Mouse (Mus musculus) liver, embryonic 13.5 days (tissue): ENCODE data around the gene Irf9. TPM values are rescaled to one million over a fixed set of nuclear protein-coding genes. Genes with fewer than 3 reads are reported as not detected.

Experiments
- ATAC-seq: fragments of 200-750 bp; cut with Nextera tagmentation; 2 replicates; pipeline ENCODE4 v1.8.0; 2017; ENCODE audit warnings: low read depth, mild to moderate bottlenecking, moderate number of reproducible peaks, moderate library complexity
- DNase-seq: peaks from one replicate; pipeline ENCODE4 v3.0.0; 2022
- H3K27ac ChIP-seq: fragments of 300-500 bp; sonication (generic); 2 replicates; pipeline ENCODE4 v1.5.1; 2015; ENCODE audit warnings: moderate library complexity, mild to moderate bottlenecking, inconsistent platforms
- H3K27me3 ChIP-seq: fragments of 300-500 bp; sonication (generic); 2 replicates; pipeline ENCODE4 v1.6.1; 2015; ENCODE audit warnings: mild to moderate bottlenecking, inconsistent platforms
- H3K36me3 ChIP-seq: fragments of 300-500 bp; sonication (generic); 2 replicates; pipeline ENCODE4 v1.6.1; 2015; ENCODE audit warnings: mild to moderate bottlenecking, inconsistent platforms
- H3K4me1 ChIP-seq: fragments of 300-500 bp; sonication (generic); replicated peaks from 2 replicates; pipeline ENCODE4 v1.6.1; 2015; ENCODE audit warnings: inconsistent platforms
- H3K4me2 ChIP-seq: fragments of 300-500 bp; sonication (generic); 2 replicates; pipeline ENCODE4 v1.6.1; 2015; ENCODE audit warnings: inconsistent platforms, mild to moderate bottlenecking, moderate library complexity
- H3K4me3 ChIP-seq: fragments of 300-500 bp; sonication (generic); replicated peaks from 2 replicates; pipeline ENCODE4 v1.5.1; 2015; ENCODE audit warnings: mild to moderate bottlenecking, inconsistent platforms
- H3K9ac ChIP-seq: fragments of 300-500 bp; sonication (generic); 2 replicates; pipeline ENCODE4 v1.6.1; 2015; ENCODE audit warnings: mild to moderate bottlenecking, inconsistent platforms
- H3K9me3 ChIP-seq: fragments of 300-500 bp; sonication (generic); replicated peaks from 2 replicates; pipeline ENCODE4 v1.6.1; 2016; ENCODE audit warnings: inconsistent platforms
- WGBS: fragments of 180-500 bp; shearing (Covaris S2); methylation state at CpG from one replicate; pipeline ENCODE4 v1.1.7; 2015; ENCODE audit not compliant: insufficient replicate concordance; 5-methylcytosine and 5-hydroxymethylcytosine counted together
- polyA plus RNA-seq: library from polyadenylated mRNA; unstranded; fragments of >200 nt; fragmentation: Nextera tagmentation; extraction: Ambion mirVana; gene quantifications from 2 replicates; pipeline ENCODE4 v1.2.1, GENCODE M21; 2015

Irf9 gene
- polyA plus RNA-seq, result 14.8 and 16.4 TPM in 2 replicates

DNA sequence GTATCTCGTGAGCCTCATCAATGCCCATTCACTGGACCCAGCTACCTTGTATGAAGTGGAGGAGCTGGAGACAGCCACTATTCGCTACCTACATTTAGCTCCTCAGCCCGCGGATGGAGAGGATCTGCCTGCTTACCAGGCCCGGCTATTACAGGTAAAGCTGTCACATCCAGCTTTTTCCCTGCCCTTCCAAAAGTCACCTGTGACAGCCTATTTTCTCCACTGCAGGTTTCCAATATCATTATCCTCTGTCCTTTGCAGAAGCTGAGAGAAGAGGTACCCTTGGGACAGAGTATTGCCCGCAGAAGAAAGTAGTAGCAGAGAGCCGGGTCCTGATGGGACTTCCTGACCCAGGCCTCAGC, at the start of gene Irf9:
Gene Irf9, plus strand, starts transcription at position 301 of the 362 bp plus-strand sequence.
- H3K27ac ChIP-seq, result peak within 1 kb of the TSS; percentile 92
- peak within 1 kb of the TSS; percentile 78 for H3K9ac ChIP-seq
- no peak for ATAC-seq
- H3K27me3 ChIP-seq, result no peaks in the 10 kb centered on the region
- H3K4me3 ChIP-seq, result peak within 1 kb of the TSS; percentile 64
- 78% methylated on average over 7 of the region's 7 CpGs for WGBS
- H3K4me1 ChIP-seq, result peaks cover 60% of the 10 kb centered on the region
- no peaks in the 10 kb centered on the region for H3K9me3 ChIP-seq
- no peak for DNase-seq
- peak within 1 kb of the TSS; percentile 85 for H3K4me2 ChIP-seq
- H3K36me3 ChIP-seq, result peaks cover 88% of the 10 kb centered on the region

- H3K27me3 ChIP-seq, result no peaks in the 10 kb centered on the region
- H3K9me3 ChIP-seq, result no peaks in the 10 kb centered on the region
- DNase-seq (no peak), ATAC-seq (no peak)
- no peak overlapping the region for H3K4me3 ChIP-seq
- H3K4me1 ChIP-seq, result peaks cover 50% of the 10 kb centered on the region
- H3K36me3 ChIP-seq, result peaks cover 9% of the 10 kb centered on the region
- H3K27ac ChIP-seq, result no peak overlapping the region
- no peak overlapping the region for H3K4me2 ChIP-seq
- no peak overlapping the region for H3K9ac ChIP-seq
These were observed 48.7 kb upstream of the Irf9 start for GRCm38 (mm10) chr14:55554635-55555034.

DNA sequence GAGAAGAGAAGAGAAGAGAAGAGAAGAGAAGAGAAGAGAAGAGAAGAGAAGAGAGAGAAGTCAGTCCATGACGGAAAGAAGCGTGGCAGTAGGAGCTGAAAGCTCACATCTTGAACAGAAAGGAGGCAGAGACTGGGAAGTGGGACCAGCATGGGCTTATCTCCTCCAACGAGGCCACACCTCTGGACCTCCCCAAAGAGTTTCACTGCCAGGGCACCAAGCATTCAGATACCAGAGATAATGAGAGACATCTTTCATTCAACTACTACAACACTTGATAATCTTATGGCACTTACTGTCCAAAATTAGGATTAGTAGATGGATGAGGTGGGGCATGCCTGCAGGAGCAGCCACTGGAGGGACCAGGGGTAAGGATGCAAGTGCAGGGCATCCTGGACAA, 47.6 kb upstream of the Irf9 start:
- Histone ChIP-seq H3K4me1 (peaks cover 50% of the 10 kb centered on the region), H3K36me3 (no peaks in the 10 kb centered on the region), H3K9me3 (no peaks in the 10 kb centered on the region), H3K9ac (no peak overlapping the region), H3K4me2 (no peak overlapping the region), H3K27me3 (no peaks in the 10 kb centered on the region), H3K27ac (no peak overlapping the region; the same call in 1 of the 2 replicates), H3K4me3 (no peak overlapping the region)
- DNase-seq, result no peak
- WGBS, result 56% methylated on average over 3 of the region's 3 CpGs
- no peak for ATAC-seq

- no peaks in the 10 kb centered on the region for H3K27me3 ChIP-seq
- peak; percentile 64 for DNase-seq
- peak overlapping the region; percentile 99 for H3K27ac ChIP-seq
- 0 out of 2 replicates have a peak, but pooled peaks cover 3% of the 10 kb centered on the region for H3K36me3 ChIP-seq
- H3K9ac ChIP-seq, result peak overlapping the region; percentile 38
- H3K9me3 ChIP-seq, result no peaks in the 10 kb centered on the region
- peaks cover 62% of the 10 kb centered on the region for H3K4me1 ChIP-seq
- ATAC-seq, result no peak
- H3K4me2 ChIP-seq, result no peak overlapping the region
- no peak overlapping the region for H3K4me3 ChIP-seq
- 16% methylated on average over 5 of the region's 5 CpGs for WGBS
These were observed 46.4 kb upstream of the Irf9 start for GRCm38 (mm10) chr14:55557003-55557402.

GRCm38 (mm10) chr14:55557587-55557986, 45.8 kb upstream of the Irf9 start:
- WGBS, result 86% methylated on average over 3 of the region's 3 CpGs
- ATAC-seq, result no peak
- peaks cover 67% of the 10 kb centered on the region for H3K4me1 ChIP-seq

GRCm38 (mm10) chr14:55558740-55559448, 44.5 kb upstream of the Irf9 start:
- H3K4me1 ChIP-seq, result peaks cover 69% of the 10 kb centered on the region
- H3K4me2 ChIP-seq, result peak overlapping the region; percentile 89
- H3K4me3 ChIP-seq, result peak overlapping the region; percentile 78
- 32% methylated on average over 6 of the region's 6 CpGs for WGBS
- no peaks in the 10 kb centered on the region for H3K9me3 ChIP-seq
- no peaks in the 10 kb centered on the region for H3K27me3 ChIP-seq
- peak overlapping the region; percentile 99 for H3K27ac ChIP-seq
- peak; percentile 34 for ATAC-seq
- peak; percentile 52 for DNase-seq
- peak overlapping the region; percentile 93 for H3K9ac ChIP-seq
- H3K36me3 ChIP-seq, result peaks cover 20% of the 10 kb centered on the region

More at GRCm38 (mm10) chr14:55557587-55557986, 45.8 kb upstream of the Irf9 start:
- Histone ChIP-seq H3K4me3 (no peak overlapping the region), H3K4me2 (no peak overlapping the region), H3K9ac (peak overlapping the region; percentile 38), H3K36me3 (peaks cover 7% of the 10 kb centered on the region; the same call in 1 of the 2 replicates), H3K9me3 (no peaks in the 10 kb centered on the region), H3K27me3 (no peaks in the 10 kb centered on the region), H3K27ac (peak overlapping the region; percentile 99)
- no peak for DNase-seq

- Histone ChIP-seq H3K36me3 (peaks cover 29% of the 10 kb centered on the region), H3K27me3 (no peaks in the 10 kb centered on the region), H3K4me1 (peaks cover 60% of the 10 kb centered on the region), H3K4me2 (peak within 1 kb of the TSS; percentile 89), H3K9me3 (no peaks in the 10 kb centered on the region), H3K4me3 (peak within 1 kb of the TSS; percentile 78), H3K27ac (peak within 1 kb of the TSS; percentile 99), H3K9ac (peak within 1 kb of the TSS; percentile 93)
- DNase-seq (peak; percentile 89), ATAC-seq (peak; percentile 79)
- under 1% methylated on average over 27 of the region's 27 CpGs for WGBS
These were observed 43.6 kb upstream of the Irf9 start, which contains the start of gene Dcaf11 for GRCm38 (mm10) chr14:55559799-55560201. TSS of gene Dcaf11 (plus strand) at chr14:55560006.

DNA sequence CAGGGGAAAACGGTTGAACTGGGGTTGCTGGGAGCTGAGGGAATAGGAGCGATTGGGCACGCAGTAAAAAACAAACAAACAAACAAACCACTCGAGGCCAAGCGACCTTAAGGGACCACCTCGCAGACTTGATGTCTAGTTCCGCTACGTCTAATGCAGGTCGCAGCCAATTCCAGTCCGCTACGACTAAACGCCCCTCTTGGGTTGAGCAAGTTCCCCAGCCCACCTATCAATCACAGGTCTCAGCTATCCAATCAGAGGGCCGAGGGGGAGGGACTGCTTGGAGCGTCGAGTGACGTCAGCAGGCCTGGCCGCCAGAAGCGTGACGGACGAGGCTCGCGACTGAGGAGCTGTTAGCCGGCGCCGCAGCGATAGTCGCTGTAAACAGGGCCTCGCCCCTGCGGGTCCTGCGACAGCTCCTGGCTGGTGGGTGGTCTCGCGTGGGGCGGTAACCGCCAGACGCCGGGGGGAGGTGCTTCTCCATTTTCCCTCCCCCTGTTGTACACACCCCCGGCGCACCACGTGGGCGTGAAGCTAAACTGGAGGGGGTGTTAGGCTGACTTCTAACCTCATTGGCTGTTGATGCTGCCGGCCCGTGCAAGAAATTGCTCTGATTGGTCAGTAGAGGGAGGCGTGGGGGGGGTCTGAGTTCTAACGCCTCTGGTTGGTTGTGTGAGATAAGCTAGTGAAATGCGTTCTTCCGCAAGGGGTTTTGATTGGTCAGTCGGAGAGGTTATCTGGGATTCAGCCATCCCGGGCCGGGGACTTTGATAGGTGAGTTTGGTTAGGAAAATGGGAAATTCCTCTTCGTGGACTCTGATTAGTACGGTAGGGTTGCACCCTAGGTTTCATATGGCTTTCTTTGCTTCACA, 42.9 kb upstream of the Irf9 start, which contains the start of gene A730061H03Rik:
Gene A730061H03Rik, minus strand, starts transcription at position 205 of the 872 bp plus-strand sequence.
- H3K9me3 ChIP-seq, result no peaks in the 10 kb centered on the region
- WGBS, result under 1% methylated on average over 51 of the region's 51 CpGs
- DNase-seq (peak; percentile 97), ATAC-seq (peak; percentile 87)
- peak within 1 kb of the TSS; percentile 89 for H3K4me2 ChIP-seq
- H3K4me1 ChIP-seq, result peaks cover 56% of the 10 kb centered on the region
- H3K27me3 ChIP-seq, result no peaks in the 10 kb centered on the region
- peak within 1 kb of the TSS; percentile 93 for H3K9ac ChIP-seq
- H3K4me3 ChIP-seq, result peak within 1 kb of the TSS; percentile 78
- H3K36me3 ChIP-seq, result peaks cover 35% of the 10 kb centered on the region
- peak within 1 kb of the TSS; percentile 99 for H3K27ac ChIP-seq

- Histone ChIP-seq H3K27ac (peak overlapping the region; percentile 99), H3K4me3 (peak overlapping the region; percentile 78), H3K9ac (peak overlapping the region; percentile 67; the same call in 1 of the 2 replicates)
These were observed 41.5 kb upstream of the Irf9 start for GRCm38 (mm10) chr14:55561860-55562259.

GRCm38 (mm10) chr14:55563249-55563648, 40.1 kb upstream of the Irf9 start:
- peaks cover 63% of the 10 kb centered on the region for H3K36me3 ChIP-seq
- ATAC-seq (no peak), DNase-seq (no peak)
- no peaks in the 10 kb centered on the region for H3K27me3 ChIP-seq
- peaks cover 29% of the 10 kb centered on the region for H3K4me1 ChIP-seq
- WGBS, result 82% methylated on average over 11 of the region's 11 CpGs
- H3K4me3 ChIP-seq, result no peak overlapping the region
- H3K9me3 ChIP-seq, result no peaks in the 10 kb centered on the region
- H3K4me2 ChIP-seq, result no peak overlapping the region
- no peak overlapping the region for H3K9ac ChIP-seq
- no peak overlapping the region for H3K27ac ChIP-seq

More at GRCm38 (mm10) chr14:55561860-55562259, 41.5 kb upstream of the Irf9 start:
- DNase-seq, result no peak
- no peaks in the 10 kb centered on the region for H3K9me3 ChIP-seq
- H3K4me2 ChIP-seq, result peak overlapping the region; percentile 89
- 81% methylated on average over 10 of the region's 10 CpGs for WGBS
- ATAC-seq, result no peak
- H3K27me3 ChIP-seq, result no peaks in the 10 kb centered on the region
- H3K36me3 ChIP-seq, result peaks cover 50% of the 10 kb centered on the region
- peaks cover 43% of the 10 kb centered on the region for H3K4me1 ChIP-seq

DNA sequence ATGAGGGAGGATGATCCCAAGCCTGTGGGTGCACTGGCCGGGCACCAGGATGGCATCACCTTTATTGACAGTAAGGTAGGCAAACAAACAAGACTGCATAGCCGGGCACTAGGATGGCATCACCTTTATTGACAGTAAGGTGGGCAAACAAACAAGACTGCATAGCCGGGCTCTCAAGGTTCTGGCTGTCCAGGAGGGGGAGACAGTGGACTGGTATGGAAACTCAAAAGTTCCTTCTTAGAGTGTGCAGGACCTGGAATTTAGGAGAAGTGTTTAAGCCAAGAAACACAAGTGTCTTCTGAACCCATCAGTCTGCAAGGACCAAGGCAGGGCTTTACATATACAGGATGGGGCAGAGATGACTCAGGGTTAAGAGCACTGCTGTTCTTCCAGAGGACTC, 37.6 kb upstream of the Irf9 start:
- H3K9me3 ChIP-seq, result no peaks in the 10 kb centered on the region
- no peak overlapping the region for H3K4me2 ChIP-seq
- H3K4me1 ChIP-seq, result peaks cover 23% of the 10 kb centered on the region
- no peak overlapping the region for H3K4me3 ChIP-seq
- WGBS, result 78% methylated on average over 3 of the region's 3 CpGs
- H3K27me3 ChIP-seq, result no peaks in the 10 kb centered on the region
- H3K9ac ChIP-seq, result no peak overlapping the region
- no peak overlapping the region for H3K27ac ChIP-seq
- peaks cover 88% of the 10 kb centered on the region for H3K36me3 ChIP-seq
- ATAC-seq (no peak), DNase-seq (no peak)
